Mouse (Mus musculus) CD4-positive, CD25-positive, alpha-beta regulatory T cell, adult 9 weeks (primary cell): ENCODE measurements around the gene Prss32. TPM values are rescaled to one million over a fixed set of nuclear protein-coding genes. Genes with fewer than 3 reads are reported as not detected.

ENCODE experiments used
- polyA plus RNA-seq: library from polyadenylated mRNA; unstranded; fragments of 100-300 nt; shearing (Covaris generic); gene quantifications from one replicate; pipeline ENCODE4 v1.2.1, GENCODE M21; 2017

Gene Prss32
- polyA plus RNA-seq, result not detected

GRCm38 (mm10) chr17:23843812-23844273, at the start of gene Prss32, which contains the start of gene Prss41:
Gene Prss32, plus strand, starts transcription at chr17:23843855.
Gene Prss41, minus strand, starts transcription at chr17:23844172.

DNA sequence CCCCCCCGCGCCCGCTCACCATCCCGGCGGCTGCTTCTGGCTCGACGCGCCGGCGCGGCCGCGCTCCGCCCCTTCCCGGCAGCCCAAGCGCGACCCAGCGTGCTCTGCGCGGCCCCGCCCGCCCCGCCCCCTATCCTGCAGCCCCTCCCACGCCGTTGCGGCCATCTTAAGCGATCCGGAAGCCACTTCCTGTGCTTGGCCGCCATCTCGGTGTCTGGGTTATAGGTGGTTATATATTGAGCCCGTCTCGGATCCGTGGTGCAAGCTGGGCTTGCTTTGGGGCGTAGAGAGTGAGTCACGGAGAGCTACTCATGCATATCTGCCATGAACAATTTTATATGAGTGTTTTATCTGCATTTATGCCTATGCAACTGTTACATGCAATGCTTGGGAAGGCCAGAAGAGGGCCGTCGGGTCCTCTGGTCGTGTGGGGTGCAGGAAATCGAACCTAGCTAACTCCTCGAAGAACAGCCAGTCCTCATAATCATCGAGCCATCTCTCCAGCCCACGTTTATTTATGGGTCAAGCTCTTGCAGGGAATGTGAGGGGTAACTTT, 14.5 kb upstream of the Prss32 start, which contains the start of gene Elob:
Gene Elob (minus strand): TSS at position 73 of the 556 bp plus-strand sequence.

DNA sequence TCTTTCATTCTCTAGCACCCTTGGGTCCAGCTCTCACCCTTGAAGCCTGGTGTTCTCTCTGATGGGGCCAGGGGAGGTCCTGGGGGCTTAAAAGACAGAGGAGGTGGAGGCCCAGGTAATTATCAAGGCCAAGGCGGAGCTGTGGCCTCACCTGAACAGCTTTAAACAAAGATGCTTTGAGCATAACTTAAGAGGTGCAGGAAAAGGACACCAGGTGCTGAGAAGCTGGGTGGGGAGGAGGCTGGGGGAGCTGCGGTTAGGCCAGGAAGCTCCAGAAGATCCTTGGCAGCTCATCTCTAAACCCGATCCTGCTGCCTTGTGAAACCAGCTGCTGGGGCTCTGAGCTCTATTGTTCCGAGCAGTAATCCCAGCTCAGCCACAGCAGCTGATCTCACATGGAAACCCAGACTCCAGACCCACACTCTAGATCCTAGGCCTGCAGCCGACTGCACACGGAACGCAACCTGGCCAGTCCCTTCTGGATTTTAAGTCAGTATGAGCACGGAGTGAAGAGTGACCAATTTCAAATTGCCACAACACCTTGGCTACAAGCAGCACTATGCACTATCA, 7.6 kb upstream of the Prss32 start, which contains the start of gene Prss33:
Gene Prss33 (minus strand): TSS at position 51 of the 570 bp plus-strand sequence.

DNA sequence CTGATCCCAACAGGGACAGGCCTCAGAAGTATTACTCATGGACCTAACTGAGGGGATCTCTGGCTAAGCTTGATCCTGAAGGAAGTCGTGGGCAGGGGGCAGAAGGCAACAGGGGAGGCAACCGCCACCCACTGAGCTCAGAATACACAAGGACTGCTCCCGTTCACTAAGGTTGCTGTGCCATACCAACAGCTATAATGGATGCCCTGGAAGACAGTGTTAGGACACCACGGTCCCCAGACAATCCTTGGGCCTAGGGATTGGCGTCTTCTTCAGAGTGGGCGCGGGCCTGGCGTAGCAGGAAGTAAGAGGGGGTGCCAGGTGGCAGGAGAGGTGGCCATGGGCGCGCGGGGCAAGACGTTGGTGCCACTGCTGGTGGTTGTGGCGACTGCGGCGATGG, 24.1 kb downstream of the Prss32 start, which contains the start of gene Prss21:
Gene Prss21 (plus strand): TSS at position 301 of the 400 bp plus-strand sequence.

DNA sequence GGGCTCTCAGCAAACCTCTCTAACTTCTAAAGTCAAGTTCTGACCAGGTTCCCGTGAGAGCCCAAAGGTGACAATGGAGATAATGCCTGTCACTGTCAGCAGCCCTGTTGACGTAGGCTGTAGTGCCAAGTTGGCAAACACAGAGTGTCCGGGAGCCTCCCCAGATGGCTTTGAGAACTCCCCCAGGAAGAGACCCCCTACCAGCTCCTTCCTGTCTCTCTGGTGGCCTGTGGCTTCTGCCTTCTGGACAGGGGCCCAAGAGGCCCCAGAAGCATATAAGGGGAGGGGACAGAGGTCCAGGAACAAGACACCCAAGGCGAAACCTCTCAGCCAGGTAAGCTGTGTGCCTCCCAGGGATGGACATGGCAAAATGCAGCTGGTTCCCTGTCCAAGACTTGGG, 36.9 kb downstream of the Prss32 start, which contains the start of the genes Dcpp1 and Dcpp2:
Gene Dcpp1 (plus strand): TSS at position 301 of the 400 bp plus-strand sequence.
Gene Dcpp2 (plus strand): TSS at position 305 of the 400 bp plus-strand sequence.

Other genes with a start within 250 kb of the Prss32 start
- not detected for gene Zfp13, start 244.4 kb upstream of the Prss32 start, polyA plus RNA-seq
- 4.7 TPM for gene Zscan10, start 243.0 kb upstream of the Prss32 start, polyA plus RNA-seq
- gene Mmp25, start 198.6 kb upstream of the Prss32 start, polyA plus RNA-seq, result 0.40 TPM
- gene Bicdl2, start 183.3 kb upstream of the Prss32 start, polyA plus RNA-seq, result not detected
- 73.0 TPM for gene Hcfc1r1, start 170.3 kb upstream of the Prss32 start, polyA plus RNA-seq
- gene Thoc6, start 170.0 kb upstream of the Prss32 start, polyA plus RNA-seq, result 33.0 TPM
- 14.9 TPM for gene Tnfrsf12a, start 166.4 kb upstream of the Prss32 start, polyA plus RNA-seq
- not detected for gene Cldn6, start 164.6 kb upstream of the Prss32 start, polyA plus RNA-seq
- not detected for gene Cldn9, start 159.8 kb upstream of the Prss32 start, polyA plus RNA-seq
- gene 1520401A03Rik, start 121.1 kb upstream of the Prss32 start, polyA plus RNA-seq, result not detected
- 15.2 TPM for gene Pkmyt1, start 117.5 kb upstream of the Prss32 start, polyA plus RNA-seq
- 4.5 TPM for gene Paqr4, start 103.0 kb upstream of the Prss32 start, polyA plus RNA-seq
- gene Kremen2, start 98.0 kb upstream of the Prss32 start, polyA plus RNA-seq, result 5.8 TPM
- 17.1 TPM for gene Flywch1, start 72.3 kb upstream of the Prss32 start, polyA plus RNA-seq
- gene Flywch2, start 57.8 kb upstream of the Prss32 start, polyA plus RNA-seq, result 5.2 TPM
- gene Srrm2, start 53.3 kb upstream of the Prss32 start, polyA plus RNA-seq, result 338 TPM
- 746 TPM for gene Elob, start 14.7 kb upstream of the Prss32 start, polyA plus RNA-seq
- gene Prss33, start 7.8 kb upstream of the Prss32 start, polyA plus RNA-seq, result 1.2 TPM
- 5.4 TPM for gene Prss41, start 317 bp downstream of the Prss32 start, polyA plus RNA-seq
- not detected for gene Prss21, start 24.2 kb downstream of the Prss32 start, polyA plus RNA-seq
- gene Dcpp1, start 37.0 kb downstream of the Prss32 start, polyA plus RNA-seq, result not detected
- not detected for gene Dcpp2, start 37.0 kb downstream of the Prss32 start, polyA plus RNA-seq
- gene Dcpp3, start 73.6 kb downstream of the Prss32 start, polyA plus RNA-seq, result not detected
- gene Sbp, start 97.8 kb downstream of the Prss32 start, polyA plus RNA-seq, result not detected
- not detected for gene Sbpl, start 111.4 kb downstream of the Prss32 start, polyA plus RNA-seq
- gene Prss30, start 136.7 kb downstream of the Prss32 start, polyA plus RNA-seq, result 0.25 TPM
- gene Prss22, start 154.2 kb downstream of the Prss32 start, polyA plus RNA-seq, result not detected
- gene Prss27, start 194.3 kb downstream of the Prss32 start, polyA plus RNA-seq, result 0.58 TPM
- 6.9 TPM for gene Kctd5, start 229.6 kb downstream of the Prss32 start, polyA plus RNA-seq